Mouse (Mus musculus): ENCODE results near the gene Fxyd7. TPM values are rescaled to one million over a fixed set of nuclear protein-coding genes. Genes with fewer than 3 reads are reported as not detected.
A peak's percentile ranks its signal among the peaks of the same experiment; 100 is the strongest.

The Fxyd7 gene
- polyA plus RNA-seq (2014; fragmentation: Nextera tagmentation; extraction: Ambion mirVana): 1.6 and 1.9 TPM in 2 replicates

DNA sequence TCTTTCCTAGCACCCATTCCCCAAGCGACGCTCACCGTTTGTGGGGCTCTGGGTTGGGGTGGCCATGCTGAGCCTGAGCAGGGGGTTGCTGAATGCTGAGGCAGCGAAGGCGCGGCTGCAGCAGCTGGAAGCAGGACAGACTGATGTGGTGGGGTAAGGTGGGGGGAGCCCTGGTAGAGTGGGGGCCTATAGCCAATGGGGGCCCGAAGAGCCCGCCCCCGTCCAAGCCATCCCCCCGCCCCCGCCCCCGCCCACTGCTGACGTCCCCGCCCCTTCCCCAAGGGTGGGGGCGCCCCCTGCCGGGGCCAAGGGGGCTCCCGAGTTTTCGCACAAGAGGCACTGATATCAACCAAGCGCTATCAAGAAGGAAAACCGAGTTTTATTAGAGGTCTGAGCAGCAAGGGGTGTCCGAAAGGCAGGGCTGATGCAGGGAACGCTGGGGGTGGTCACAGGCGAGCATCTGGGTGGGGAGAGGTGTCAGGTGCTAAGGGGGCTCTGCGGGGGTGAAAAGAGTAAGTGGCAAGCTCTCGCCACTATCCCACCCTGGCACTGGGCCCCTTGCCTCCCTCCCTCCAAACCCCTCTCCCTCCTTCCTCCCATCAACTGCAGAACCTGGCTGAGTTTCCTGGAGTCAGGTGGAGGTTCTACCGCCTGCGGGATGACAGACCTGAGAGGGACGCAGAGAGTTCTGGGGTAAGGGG, at the start of gene Fxyd7:
Gene Fxyd7, minus strand, starts transcription at position 147 of the 701 bp plus-strand sequence.
- Histone ChIP-seq H3K27me3 (ENCODE audit: control insufficient read depth, insufficient read depth, low read length) (peaks cover 34% of the 10 kb centered on the region), H3K4me3 (ENCODE audit: control insufficient read depth in 1 of 2, insufficient read depth in 1 of 2, low read depth in 1 of 2, low read length in 2 of 2) (peak within 1 kb of the TSS; percentile 17 to 51), H3K36me3 (ENCODE audit: control insufficient read depth, insufficient read depth, low read length) (no peaks in the 10 kb centered on the region), H3K4me2 (ENCODE audit: low read length) (peak within 1 kb of the TSS; percentile 69), H3K4me1 (ENCODE audit: control insufficient read depth in 2 of 2, insufficient read depth in 2 of 2, low read length in 2 of 2) (peaks cover 36 to 53% of the 10 kb centered on the region in 2 experiments), H3K9me3 (ENCODE audit: control insufficient read depth, low read length) (no peaks in the 10 kb centered on the region), H3K9ac (ENCODE audit: low read length) (peak within 1 kb of the TSS; percentile 81), H3K27ac (replicated peaks in 1 of 2; ENCODE audit: control insufficient read depth in 1 of 2, insufficient read depth in 1 of 2, low read depth in 2 of 2, low read length in 2 of 2) (no peak within 1 kb of the TSS)
- no peak for ATAC-seq (ENCODE audit: insufficient number of reproducible peaks, insufficient read depth, low FRiP score, low read depth)
- 8% methylated on average over 27 of the region's 28 CpGs for WGBS

- no peak overlapping the region for H3K27ac ChIP-seq (replicated peaks in 1 of 2; ENCODE audit: control insufficient read depth in 1 of 2, insufficient read depth in 1 of 2, low read depth in 2 of 2, low read length in 2 of 2)
- peaks cover 13% of the 10 kb centered on the region for H3K27me3 ChIP-seq (ENCODE audit: control insufficient read depth, insufficient read depth, low read length)
- H3K9me3 ChIP-seq (ENCODE audit: control insufficient read depth, low read length): no peaks in the 10 kb centered on the region
- H3K36me3 ChIP-seq (ENCODE audit: control insufficient read depth, insufficient read depth, low read length): no peaks in the 10 kb centered on the region
- WGBS: 53% methylated on average over 14 of the region's 14 CpGs
- ATAC-seq (ENCODE audit: insufficient number of reproducible peaks, insufficient read depth, low FRiP score, low read depth): no peak
- no peak overlapping the region for H3K4me3 ChIP-seq (ENCODE audit: control insufficient read depth in 1 of 2, insufficient read depth in 1 of 2, low read depth in 1 of 2, low read length in 2 of 2)
- no peak overlapping the region for H3K4me2 ChIP-seq (ENCODE audit: low read length)
- no peak overlapping the region for H3K9ac ChIP-seq (ENCODE audit: low read length)
- peaks cover 5 to 7% of the 10 kb centered on the region in 2 experiments; a peak in 3 of 4 replicates for H3K4me1 ChIP-seq (ENCODE audit: control insufficient read depth in 2 of 2, insufficient read depth in 2 of 2, low read length in 2 of 2)
Measured at GRCm38 (mm10) chr7:31100786-31101185, 49.5 kb upstream of the Fxyd7 start.

DNA sequence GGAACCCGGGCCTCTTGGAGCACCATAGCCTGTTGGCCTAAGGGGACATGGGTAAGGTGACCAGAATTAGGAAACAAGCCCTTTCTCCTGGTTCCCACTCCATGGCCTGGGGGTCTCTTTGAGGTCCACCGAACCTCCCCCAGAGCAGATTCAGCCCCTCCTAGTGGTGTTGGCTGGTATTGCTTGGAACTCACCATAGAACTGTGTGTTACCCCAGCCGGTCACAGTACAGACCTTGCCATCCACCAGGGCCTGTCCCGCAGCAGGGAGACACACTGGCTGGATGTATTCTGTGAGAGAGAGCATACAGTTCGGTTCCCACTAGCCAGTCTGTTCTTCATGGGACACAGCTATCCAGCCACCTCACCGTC, 48.3 kb upstream of the Fxyd7 start:
- no peak overlapping the region for H3K4me2 ChIP-seq (ENCODE audit: low read length)
- peaks cover 13% of the 10 kb centered on the region for H3K27me3 ChIP-seq (ENCODE audit: control insufficient read depth, insufficient read depth, low read length)
- H3K4me3 ChIP-seq (ENCODE audit: control insufficient read depth in 1 of 2, insufficient read depth in 1 of 2, low read depth in 1 of 2, low read length in 2 of 2): no peak overlapping the region
- ATAC-seq (ENCODE audit: insufficient number of reproducible peaks, insufficient read depth, low FRiP score, low read depth): no peak
- H3K27ac ChIP-seq (replicated peaks in 1 of 2; ENCODE audit: control insufficient read depth in 1 of 2, insufficient read depth in 1 of 2, low read depth in 2 of 2, low read length in 2 of 2): no peak overlapping the region
- 82% methylated on average over 6 of the region's 6 CpGs for WGBS
- peaks cover 0 to under 1% of the 10 kb centered on the region in 2 experiments; a peak in 2 of 4 replicates for H3K4me1 ChIP-seq (ENCODE audit: control insufficient read depth in 2 of 2, insufficient read depth in 2 of 2, low read length in 2 of 2)
- no peaks in the 10 kb centered on the region for H3K9me3 ChIP-seq (ENCODE audit: control insufficient read depth, low read length)
- H3K9ac ChIP-seq (ENCODE audit: low read length): no peak overlapping the region
- H3K36me3 ChIP-seq (ENCODE audit: control insufficient read depth, insufficient read depth, low read length): no peaks in the 10 kb centered on the region

DNA sequence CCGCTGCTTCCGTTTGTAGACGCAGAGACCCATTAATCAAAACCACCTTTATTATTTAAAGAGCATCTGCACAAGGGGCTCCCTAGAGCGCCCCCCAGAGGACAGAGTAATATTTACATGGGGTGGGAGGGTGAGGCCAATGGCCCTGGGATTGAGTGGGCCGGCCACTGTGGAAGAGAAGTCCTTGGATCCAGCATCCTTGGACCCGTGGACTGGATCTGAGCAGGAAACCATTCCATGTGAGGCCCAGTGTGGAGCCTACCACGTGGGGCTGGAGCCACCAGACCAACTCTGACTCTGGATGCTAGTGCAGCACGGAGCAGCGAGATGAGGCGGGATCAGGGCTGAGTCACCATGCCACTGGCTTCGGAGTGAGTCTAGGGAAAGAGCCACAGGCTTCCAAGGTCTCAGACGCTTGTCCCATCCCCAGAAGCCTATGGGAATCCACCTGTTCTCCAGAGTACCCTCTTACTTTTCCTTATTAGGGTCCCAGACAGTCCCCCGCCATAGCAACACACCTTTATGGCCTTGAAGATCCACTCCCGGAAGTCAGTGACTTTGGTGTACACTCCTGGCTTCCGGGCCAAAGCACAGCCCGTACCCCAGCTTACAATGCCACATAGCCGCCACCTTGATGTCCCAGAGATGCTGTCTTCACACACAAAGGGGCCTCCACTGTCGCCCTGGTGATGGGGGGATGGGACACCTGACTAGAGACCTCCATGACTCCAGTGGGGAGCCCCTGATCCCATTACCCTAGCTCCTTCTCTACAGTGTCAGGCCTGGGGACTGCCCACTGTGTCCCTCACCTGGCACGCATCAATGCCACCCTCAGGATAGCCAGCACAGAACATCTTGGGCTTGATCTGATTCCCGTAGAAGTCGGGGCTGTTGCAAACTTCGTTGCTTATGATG, 47.7 kb upstream of the Fxyd7 start:
- no peak for ATAC-seq (ENCODE audit: insufficient number of reproducible peaks, insufficient read depth, low FRiP score, low read depth)
- WGBS: 74% methylated on average over 22 of the region's 22 CpGs

GRCm38 (mm10) chr7:31097583-31098248, 46.4 kb upstream of the Fxyd7 start:
- 0 out of 2 replicates have a peak, but pooled peaks cover 7% of the 10 kb centered on the region for H3K27me3 ChIP-seq (ENCODE audit: control insufficient read depth, insufficient read depth, low read length)
- peak overlapping the region; percentile 52 for H3K4me2 ChIP-seq (ENCODE audit: low read length)
- H3K4me1 ChIP-seq (ENCODE audit: control insufficient read depth in 2 of 2, insufficient read depth in 2 of 2, low read length in 2 of 2): no peaks in the 10 kb centered on the region
- H3K27ac ChIP-seq (replicated peaks in 1 of 2; ENCODE audit: control insufficient read depth in 1 of 2, insufficient read depth in 1 of 2, low read depth in 2 of 2, low read length in 2 of 2): no peak overlapping the region
- 44% methylated on average over 19 of the region's 20 CpGs for WGBS
- H3K9ac ChIP-seq (ENCODE audit: low read length): peak overlapping the region; percentile 46; the same call in 1 of the 2 replicates
- H3K9me3 ChIP-seq (ENCODE audit: control insufficient read depth, low read length): no peaks in the 10 kb centered on the region
- peak; percentile 89 for ATAC-seq (ENCODE audit: insufficient number of reproducible peaks, insufficient read depth, low FRiP score, low read depth)
- H3K4me3 ChIP-seq (ENCODE audit: control insufficient read depth in 1 of 2, insufficient read depth in 1 of 2, low read depth in 1 of 2, low read length in 2 of 2): peak overlapping the region; percentile 28 to 29
- H3K36me3 ChIP-seq (ENCODE audit: control insufficient read depth, insufficient read depth, low read length): no peaks in the 10 kb centered on the region

More for the DNA sequence above, 47.7 kb upstream of the Fxyd7 start:
- Histone ChIP-seq H3K4me1 (ENCODE audit: control insufficient read depth in 2 of 2, insufficient read depth in 2 of 2, low read length in 2 of 2) (no peaks in the 10 kb centered on the region; a peak in 1 of 4 replicates), H3K36me3 (ENCODE audit: control insufficient read depth, insufficient read depth, low read length) (no peaks in the 10 kb centered on the region), H3K27me3 (ENCODE audit: control insufficient read depth, insufficient read depth, low read length) (peaks cover 12% of the 10 kb centered on the region), H3K9me3 (ENCODE audit: control insufficient read depth, low read length) (no peaks in the 10 kb centered on the region), H3K4me3 (ENCODE audit: control insufficient read depth in 1 of 2, insufficient read depth in 1 of 2, low read depth in 1 of 2, low read length in 2 of 2) (no peak overlapping the region), H3K4me2 (ENCODE audit: low read length) (no peak overlapping the region), H3K9ac (ENCODE audit: low read length) (no peak overlapping the region), H3K27ac (replicated peaks in 1 of 2; ENCODE audit: control insufficient read depth in 1 of 2, insufficient read depth in 1 of 2, low read depth in 2 of 2, low read length in 2 of 2) (no peak overlapping the region)

DNA sequence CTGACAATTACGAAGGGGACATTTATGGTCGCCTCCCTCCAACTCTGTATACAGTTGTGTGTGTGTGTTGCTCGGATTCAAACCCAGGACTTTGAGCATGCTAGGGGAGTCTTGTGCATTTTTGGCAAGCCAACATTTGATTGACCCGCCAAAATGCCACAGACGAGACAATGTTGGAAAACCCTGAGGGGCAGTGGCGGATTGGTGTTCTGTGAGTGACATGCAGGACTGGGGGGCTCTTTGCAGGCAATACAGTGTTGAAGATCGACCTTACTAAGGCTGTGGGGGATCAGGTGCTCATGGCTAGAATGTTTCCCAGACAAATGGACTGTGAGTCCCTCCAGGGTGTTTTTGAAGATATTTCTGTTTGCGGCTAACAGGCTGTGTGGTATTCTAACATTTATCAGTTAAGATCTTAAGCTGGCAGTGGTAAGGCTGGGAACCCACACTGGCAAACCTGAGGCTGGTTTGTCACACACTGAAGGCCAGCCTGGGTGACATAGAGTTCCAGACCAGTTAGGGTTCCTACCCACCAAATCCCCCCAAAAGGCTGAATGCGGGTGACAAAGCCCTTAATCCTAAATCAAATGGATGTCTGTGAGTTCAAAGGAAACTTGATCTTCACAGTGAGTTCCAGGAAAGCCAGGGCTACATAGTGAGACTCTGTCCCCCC, 45.8 kb upstream of the Fxyd7 start:
- Histone ChIP-seq H3K9ac (ENCODE audit: low read length) (no peak overlapping the region; the same call in 1 of the 2 replicates), H3K9me3 (ENCODE audit: control insufficient read depth, low read length) (no peaks in the 10 kb centered on the region), H3K27me3 (ENCODE audit: control insufficient read depth, insufficient read depth, low read length) (0 out of 2 replicates have a peak, but pooled peaks cover 2% of the 10 kb centered on the region), H3K36me3 (ENCODE audit: control insufficient read depth, insufficient read depth, low read length) (no peaks in the 10 kb centered on the region), H3K27ac (replicated peaks in 1 of 2; ENCODE audit: control insufficient read depth in 1 of 2, insufficient read depth in 1 of 2, low read depth in 2 of 2, low read length in 2 of 2) (no peak overlapping the region), H3K4me1 (ENCODE audit: control insufficient read depth in 2 of 2, insufficient read depth in 2 of 2, low read length in 2 of 2) (no peaks in the 10 kb centered on the region), H3K4me3 (ENCODE audit: control insufficient read depth in 1 of 2, insufficient read depth in 1 of 2, low read depth in 1 of 2, low read length in 2 of 2) (no peak overlapping the region), H3K4me2 (ENCODE audit: low read length) (no peak overlapping the region)
- WGBS: 71% methylated on average over 9 of the region's 9 CpGs
- ATAC-seq (ENCODE audit: insufficient number of reproducible peaks, insufficient read depth, low FRiP score, low read depth): no peak
